Mouse (Mus musculus): ENCODE data around the gene Brinp2. TPM values are rescaled to one million over a fixed set of nuclear protein-coding genes. Genes with fewer than 3 reads are reported as not detected.

The Brinp2 gene
- polyA plus RNA-seq, 1 experiment from 2014 or later = 0.96 TPM

GRCm38 (mm10) chr1:158355177-158356050 is 712 bp downstream of the Brinp2 start:
- 9% methylated on average over 28 of the region's 28 CpGs for WGBS
- H3K27me3 ChIP-seq = peaks cover 56% of the 10 kb centered on the region

GRCm38 (mm10) chr1:158353656-158354371 is 2.3 kb downstream of the Brinp2 start:
- Histone ChIP-seq H3K9me3 (no peaks in the 10 kb centered on the region), H3K9ac (no peak overlapping the region), H3K27me3 (peaks cover 51% of the 10 kb centered on the region), H3K27ac (no peak overlapping the region), H3K36me3 (no peaks in the 10 kb centered on the region), H3K4me3 (no peak overlapping the region), H3K4me2 (no peak overlapping the region), H3K4me1 (peaks cover 18% of the 10 kb centered on the region)
- ATAC-seq (ENCODE audit: insufficient number of reproducible peaks, insufficient read depth, low FRiP score, low TSS enrichment, low read depth) = no peak
- 72% methylated on average over 5 of the region's 5 CpGs for WGBS

More at GRCm38 (mm10) chr1:158355177-158356050, 712 bp downstream of the Brinp2 start:
- ATAC-seq (ENCODE audit: insufficient number of reproducible peaks, insufficient read depth, low FRiP score, low TSS enrichment, low read depth) = no peak
- no peaks in the 10 kb centered on the region for H3K36me3 ChIP-seq
- H3K9ac ChIP-seq = peak overlapping the region; percentile 51; the same call in 1 of the 2 replicates
- no peak overlapping the region for H3K27ac ChIP-seq
- no peaks in the 10 kb centered on the region for H3K9me3 ChIP-seq
- H3K4me3 ChIP-seq = peak overlapping the region; percentile 60
- H3K4me2 ChIP-seq = peak overlapping the region; percentile 89
- H3K4me1 ChIP-seq = peaks cover 18% of the 10 kb centered on the region

- Histone ChIP-seq H3K9ac (no peak overlapping the region), H3K27me3 (no peaks in the 10 kb centered on the region), H3K27ac (no peak overlapping the region), H3K36me3 (no peaks in the 10 kb centered on the region), H3K9me3 (no peaks in the 10 kb centered on the region), H3K4me3 (no peak overlapping the region), H3K4me2 (no peak overlapping the region), H3K4me1 (peaks cover 8% of the 10 kb centered on the region; the same call in 1 of the 2 replicates)
- ATAC-seq (ENCODE audit: insufficient number of reproducible peaks, insufficient read depth, low FRiP score, low TSS enrichment, low read depth) = no peak
- 33% methylated on average over 6 of the region's 6 CpGs for WGBS
These were observed 12.8 kb downstream of the Brinp2 start for GRCm38 (mm10) chr1:158343243-158343714.

GRCm38 (mm10) chr1:158328839-158329238 is 27.3 kb downstream of the Brinp2 start:
- no peak overlapping the region for H3K4me3 ChIP-seq
- H3K9me3 ChIP-seq = no peaks in the 10 kb centered on the region
- no peaks in the 10 kb centered on the region for H3K4me1 ChIP-seq
- H3K27me3 ChIP-seq = no peaks in the 10 kb centered on the region
- no peak overlapping the region for H3K4me2 ChIP-seq
- H3K27ac ChIP-seq = no peak overlapping the region
- WGBS = 84% methylated on average over 2 of the region's 2 CpGs
- H3K9ac ChIP-seq = no peak overlapping the region
- ATAC-seq (ENCODE audit: insufficient number of reproducible peaks, insufficient read depth, low FRiP score, low TSS enrichment, low read depth) = no peak
- no peaks in the 10 kb centered on the region for H3K36me3 ChIP-seq

- Histone ChIP-seq H3K9me3 (no peaks in the 10 kb centered on the region), H3K27ac (no peak overlapping the region), H3K9ac (no peak overlapping the region), H3K4me1 (peaks cover 4% of the 10 kb centered on the region; the same call in 1 of the 2 replicates), H3K27me3 (no peaks in the 10 kb centered on the region), H3K4me3 (no peak overlapping the region), H3K4me2 (no peak overlapping the region), H3K36me3 (no peaks in the 10 kb centered on the region)
- 78% methylated on average over 5 of the region's 5 CpGs for WGBS
- no peak for ATAC-seq (ENCODE audit: insufficient number of reproducible peaks, insufficient read depth, low FRiP score, low TSS enrichment, low read depth)
These were observed 28.0 kb downstream of the Brinp2 start for GRCm38 (mm10) chr1:158328126-158328525.

GRCm38 (mm10) chr1:158323325-158323724 is 32.8 kb downstream of the Brinp2 start:
- Histone ChIP-seq H3K27me3 (no peaks in the 10 kb centered on the region), H3K27ac (no peak overlapping the region), H3K4me2 (no peak overlapping the region), H3K9ac (no peak overlapping the region), H3K9me3 (no peaks in the 10 kb centered on the region), H3K4me3 (no peak overlapping the region), H3K36me3 (no peaks in the 10 kb centered on the region), H3K4me1 (peaks cover 18% of the 10 kb centered on the region)
- WGBS = 44% methylated on average over 6 of the region's 6 CpGs
- no peak for ATAC-seq (ENCODE audit: insufficient number of reproducible peaks, insufficient read depth, low FRiP score, low TSS enrichment, low read depth)

- ATAC-seq (ENCODE audit: insufficient number of reproducible peaks, insufficient read depth, low FRiP score, low TSS enrichment, low read depth) = no peak
- Histone ChIP-seq H3K4me1 (no peaks in the 10 kb centered on the region), H3K36me3 (no peaks in the 10 kb centered on the region), H3K27me3 (no peaks in the 10 kb centered on the region), H3K27ac (no peak overlapping the region), H3K4me2 (no peak overlapping the region), H3K9ac (no peak overlapping the region), H3K4me3 (no peak overlapping the region), H3K9me3 (no peaks in the 10 kb centered on the region)
- 75% methylated on average over 5 of the region's 5 CpGs for WGBS
These were observed 45.5 kb downstream of the Brinp2 start for GRCm38 (mm10) chr1:158310426-158311156.

- Histone ChIP-seq H3K27ac (no peak overlapping the region), H3K4me3 (no peak overlapping the region), H3K27me3 (no peaks in the 10 kb centered on the region), H3K9me3 (no peaks in the 10 kb centered on the region), H3K4me2 (no peak overlapping the region), H3K36me3 (no peaks in the 10 kb centered on the region), H3K9ac (no peak overlapping the region), H3K4me1 (peaks cover 27% of the 10 kb centered on the region)
- ATAC-seq (ENCODE audit: insufficient number of reproducible peaks, insufficient read depth, low FRiP score, low TSS enrichment, low read depth) = no peak
- 55% methylated on average over 7 of the region's 7 CpGs for WGBS
These were observed 59.1 kb downstream of the Brinp2 start for GRCm38 (mm10) chr1:158297042-158297441.

GRCm38 (mm10) chr1:158296287-158296931 is 59.7 kb downstream of the Brinp2 start:
- Histone ChIP-seq H3K9ac (no peak overlapping the region), H3K9me3 (no peaks in the 10 kb centered on the region), H3K27ac (no peak overlapping the region), H3K27me3 (no peaks in the 10 kb centered on the region), H3K36me3 (no peaks in the 10 kb centered on the region), H3K4me1 (peaks cover 27% of the 10 kb centered on the region), H3K4me3 (no peak overlapping the region), H3K4me2 (no peak overlapping the region)
- ATAC-seq (ENCODE audit: insufficient number of reproducible peaks, insufficient read depth, low FRiP score, low TSS enrichment, low read depth) = no peak
- 67% methylated on average over 8 of the region's 8 CpGs for WGBS

GRCm38 (mm10) chr1:158295270-158295669 is 60.9 kb downstream of the Brinp2 start:
- Histone ChIP-seq H3K27me3 (no peaks in the 10 kb centered on the region), H3K4me1 (peaks cover 27% of the 10 kb centered on the region), H3K4me3 (no peak overlapping the region), H3K9me3 (no peaks in the 10 kb centered on the region), H3K9ac (no peak overlapping the region), H3K36me3 (no peaks in the 10 kb centered on the region), H3K27ac (no peak overlapping the region), H3K4me2 (no peak overlapping the region)
- ATAC-seq (ENCODE audit: insufficient number of reproducible peaks, insufficient read depth, low FRiP score, low TSS enrichment, low read depth) = no peak
- WGBS = 35% methylated on average over 16 of the region's 16 CpGs

GRCm38 (mm10) chr1:158285198-158285597 is 70.9 kb downstream of the Brinp2 start:
- H3K4me3 ChIP-seq = no peak overlapping the region
- no peaks in the 10 kb centered on the region for H3K27me3 ChIP-seq
- H3K4me1 ChIP-seq = peaks cover 14% of the 10 kb centered on the region; the same call in 1 of the 2 replicates
- no peaks in the 10 kb centered on the region for H3K36me3 ChIP-seq
- no peaks in the 10 kb centered on the region for H3K9me3 ChIP-seq
- H3K9ac ChIP-seq = no peak overlapping the region
- 53% methylated on average over 3 of the region's 3 CpGs for WGBS
- H3K27ac ChIP-seq = no peak overlapping the region
- H3K4me2 ChIP-seq = no peak overlapping the region
- no peak for ATAC-seq (ENCODE audit: insufficient number of reproducible peaks, insufficient read depth, low FRiP score, low TSS enrichment, low read depth)
